Mouse (Mus musculus) liver, embryonic 13.5 days (tissue): ENCODE results near the gene Aox3. TPM values are rescaled to one million over a fixed set of nuclear protein-coding genes. Genes with fewer than 3 reads are reported as not detected.

ENCODE experiments used
- ATAC-seq: fragments of 200-750 bp; cut with Nextera tagmentation; 2 replicates; pipeline ENCODE4 v1.8.0; 2017; ENCODE audit warnings: low read depth, mild to moderate bottlenecking, moderate number of reproducible peaks, moderate library complexity
- DNase-seq: peaks from one replicate; pipeline ENCODE4 v3.0.0; 2022
- H3K27ac ChIP-seq: fragments of 300-500 bp; sonication (generic); 2 replicates; pipeline ENCODE4 v1.5.1; 2015; ENCODE audit warnings: moderate library complexity, mild to moderate bottlenecking, inconsistent platforms
- H3K27me3 ChIP-seq: fragments of 300-500 bp; sonication (generic); 2 replicates; pipeline ENCODE4 v1.6.1; 2015; ENCODE audit warnings: mild to moderate bottlenecking, inconsistent platforms
- H3K36me3 ChIP-seq: fragments of 300-500 bp; sonication (generic); 2 replicates; pipeline ENCODE4 v1.6.1; 2015; ENCODE audit warnings: mild to moderate bottlenecking, inconsistent platforms
- H3K4me1 ChIP-seq: fragments of 300-500 bp; sonication (generic); replicated peaks from 2 replicates; pipeline ENCODE4 v1.6.1; 2015; ENCODE audit warnings: inconsistent platforms
- H3K4me2 ChIP-seq: fragments of 300-500 bp; sonication (generic); 2 replicates; pipeline ENCODE4 v1.6.1; 2015; ENCODE audit warnings: inconsistent platforms, mild to moderate bottlenecking, moderate library complexity
- H3K4me3 ChIP-seq: fragments of 300-500 bp; sonication (generic); replicated peaks from 2 replicates; pipeline ENCODE4 v1.5.1; 2015; ENCODE audit warnings: mild to moderate bottlenecking, inconsistent platforms
- H3K9ac ChIP-seq: fragments of 300-500 bp; sonication (generic); 2 replicates; pipeline ENCODE4 v1.6.1; 2015; ENCODE audit warnings: mild to moderate bottlenecking, inconsistent platforms
- H3K9me3 ChIP-seq: fragments of 300-500 bp; sonication (generic); replicated peaks from 2 replicates; pipeline ENCODE4 v1.6.1; 2016; ENCODE audit warnings: inconsistent platforms
- WGBS: fragments of 180-500 bp; shearing (Covaris S2); methylation state at CpG from one replicate; pipeline ENCODE4 v1.1.7; 2015; ENCODE audit not compliant: insufficient replicate concordance; 5-methylcytosine and 5-hydroxymethylcytosine counted together
- polyA plus RNA-seq: library from polyadenylated mRNA; unstranded; fragments of >200 nt; fragmentation: Nextera tagmentation; extraction: Ambion mirVana; gene quantifications from 2 replicates; pipeline ENCODE4 v1.2.1, GENCODE M21; 2015

The Aox3 gene
- polyA plus RNA-seq, 1 experiment from 2014 or later = 0.16 TPM

GRCm38 (mm10) chr1:58107066-58107465 lies 5.9 kb upstream of the Aox3 start:
- Histone ChIP-seq H3K27ac (no peak overlapping the region), H3K27me3 (no peaks in the 10 kb centered on the region), H3K9ac (no peak overlapping the region), H3K36me3 (no peaks in the 10 kb centered on the region), H3K4me2 (no peak overlapping the region), H3K9me3 (no peaks in the 10 kb centered on the region), H3K4me3 (no peak overlapping the region), H3K4me1 (no peaks in the 10 kb centered on the region)
- 53% methylated on average over 2 of the region's 2 CpGs for WGBS
- no peak for ATAC-seq
- DNase-seq = no peak

- H3K27me3 ChIP-seq = no peaks in the 10 kb centered on the region
Measured at GRCm38 (mm10) chr1:58110241-58110640, 2.7 kb upstream of the Aox3 start.

GRCm38 (mm10) chr1:58111315-58111714 lies 1.6 kb upstream of the Aox3 start:
- Histone ChIP-seq H3K9ac (no peak overlapping the region), H3K27me3 (no peaks in the 10 kb centered on the region), H3K27ac (no peak overlapping the region), H3K4me1 (no peaks in the 10 kb centered on the region), H3K9me3 (no peaks in the 10 kb centered on the region), H3K4me2 (no peak overlapping the region), H3K4me3 (no peak overlapping the region), H3K36me3 (no peaks in the 10 kb centered on the region)
- DNase-seq = no peak
- ATAC-seq = no peak
- 71% methylated on average over 4 of the region's 4 CpGs for WGBS

More at GRCm38 (mm10) chr1:58110241-58110640, 2.7 kb upstream of the Aox3 start:
- WGBS = 75% methylated on average over 5 of the region's 5 CpGs
- ATAC-seq (no peak), DNase-seq (no peak)
- Histone ChIP-seq H3K36me3 (no peaks in the 10 kb centered on the region), H3K4me1 (no peaks in the 10 kb centered on the region), H3K9ac (no peak overlapping the region), H3K9me3 (no peaks in the 10 kb centered on the region), H3K4me3 (no peak overlapping the region), H3K27ac (no peak overlapping the region), H3K4me2 (no peak overlapping the region)

- no peak for ATAC-seq
- H3K4me3 ChIP-seq = no peak overlapping the region
- no peaks in the 10 kb centered on the region for H3K27me3 ChIP-seq
- no peak overlapping the region for H3K4me2 ChIP-seq
- H3K9ac ChIP-seq = no peak overlapping the region
- no peak for DNase-seq
- H3K9me3 ChIP-seq = no peaks in the 10 kb centered on the region
- H3K36me3 ChIP-seq = no peaks in the 10 kb centered on the region
- no peak overlapping the region for H3K27ac ChIP-seq
- H3K4me1 ChIP-seq = no peaks in the 10 kb centered on the region
Measured at GRCm38 (mm10) chr1:58113441-58113840, 511 bp downstream of the Aox3 start.

DNA sequence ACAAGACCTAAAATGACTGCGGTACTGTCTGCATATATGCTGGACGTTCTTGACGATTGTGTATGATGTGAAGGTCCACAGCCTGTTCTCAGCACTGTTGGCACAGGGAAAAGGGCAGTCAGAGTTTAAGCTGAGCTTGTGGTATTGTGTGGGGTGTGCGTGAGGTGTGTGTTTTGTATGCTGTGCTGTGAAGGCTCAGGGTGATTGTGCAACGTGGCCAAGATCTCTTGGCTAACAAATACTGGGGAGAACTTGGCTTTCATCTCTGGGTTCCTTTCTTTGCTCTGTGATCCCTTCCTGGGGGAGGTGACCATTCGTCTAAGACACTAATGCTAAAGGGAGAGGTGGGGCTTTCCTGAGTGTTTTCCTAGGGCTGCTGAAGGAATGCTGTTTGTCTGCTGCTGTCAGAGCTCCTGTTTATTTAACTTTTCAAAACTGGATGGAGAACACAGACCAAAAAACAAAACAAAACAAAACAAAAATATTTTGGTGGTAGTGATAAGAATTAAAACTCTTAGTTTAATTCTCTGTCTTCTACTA lies 1.2 kb downstream of the Aox3 start:
- Histone ChIP-seq H3K4me2 (no peak overlapping the region), H3K27me3 (no peaks in the 10 kb centered on the region), H3K9ac (no peak overlapping the region), H3K27ac (no peak overlapping the region), H3K9me3 (no peaks in the 10 kb centered on the region), H3K4me3 (no peak overlapping the region), H3K4me1 (no peaks in the 10 kb centered on the region), H3K36me3 (no peaks in the 10 kb centered on the region)
- 56% methylated on average over 6 of the region's 6 CpGs for WGBS
- no peak for DNase-seq
- no peak for ATAC-seq

DNA sequence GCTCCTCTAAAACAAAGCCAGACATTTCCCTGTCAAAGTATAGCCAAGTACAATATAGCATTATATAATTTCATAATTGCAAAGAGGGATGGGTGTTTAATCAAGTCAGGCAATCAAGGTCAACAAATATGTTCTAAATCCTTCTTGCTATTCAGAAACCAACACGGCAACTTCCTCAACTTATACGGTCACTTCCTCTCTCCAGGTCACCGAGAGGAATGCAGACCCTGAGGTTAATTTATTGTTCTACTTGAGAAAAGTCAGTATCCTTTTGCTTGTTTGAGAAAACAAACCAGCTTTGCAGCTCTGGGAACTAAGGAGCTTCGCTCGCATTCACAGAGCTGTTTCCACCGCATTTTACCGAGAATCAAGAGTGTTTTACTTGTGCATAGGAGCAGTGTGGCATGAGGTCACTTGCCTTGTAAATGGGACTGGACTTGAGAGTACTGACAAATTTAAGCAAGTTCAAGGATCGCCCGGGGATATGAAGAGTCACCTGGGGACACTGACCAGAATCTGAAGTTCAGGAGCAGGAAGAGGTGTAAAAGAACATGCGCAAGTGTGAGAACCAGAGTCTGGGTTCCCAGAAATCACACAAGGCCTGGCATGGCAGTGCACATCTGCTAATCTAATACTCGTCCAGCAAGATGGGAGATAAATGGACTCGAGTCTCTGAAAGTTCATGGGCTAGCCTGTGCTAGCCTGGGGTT lies 1.9 kb downstream of the Aox3 start:
- no peak overlapping the region for H3K4me3 ChIP-seq
- ATAC-seq = no peak
- H3K36me3 ChIP-seq = no peaks in the 10 kb centered on the region
- H3K9me3 ChIP-seq = no peaks in the 10 kb centered on the region
- WGBS = 47% methylated on average over 12 of the region's 12 CpGs
- H3K4me2 ChIP-seq = no peak overlapping the region
- no peaks in the 10 kb centered on the region for H3K4me1 ChIP-seq
- H3K27ac ChIP-seq = no peak overlapping the region
- no peaks in the 10 kb centered on the region for H3K27me3 ChIP-seq
- no peak overlapping the region for H3K9ac ChIP-seq
- no peak for DNase-seq

DNA sequence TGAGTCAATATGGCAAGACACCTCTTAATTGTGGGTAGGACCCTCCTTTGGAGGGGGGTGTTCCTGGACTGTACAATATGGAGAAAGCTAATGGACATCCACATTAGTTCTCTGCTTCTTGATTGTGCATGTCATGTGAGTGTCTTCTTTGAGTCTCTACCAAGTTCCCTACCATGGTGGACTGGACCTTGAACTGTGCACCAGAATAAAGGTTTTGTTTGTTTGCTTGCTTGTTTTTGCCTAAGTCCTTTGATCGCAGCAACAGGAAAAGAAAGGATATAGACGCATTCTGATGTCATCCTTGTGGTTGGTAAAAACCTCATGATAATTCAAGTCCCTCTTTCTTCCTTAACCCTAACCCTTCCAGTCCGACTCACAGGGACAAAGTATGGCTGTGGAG lies 5.3 kb downstream of the Aox3 start:
- Histone ChIP-seq H3K9me3 (no peaks in the 10 kb centered on the region), H3K27me3 (no peaks in the 10 kb centered on the region), H3K27ac (no peak overlapping the region), H3K4me2 (no peak overlapping the region), H3K36me3 (no peaks in the 10 kb centered on the region), H3K4me1 (no peaks in the 10 kb centered on the region), H3K9ac (no peak overlapping the region), H3K4me3 (no peak overlapping the region)
- 55% methylated on average over 3 of the region's 3 CpGs for WGBS
- ATAC-seq (no peak), DNase-seq (no peak)

DNA sequence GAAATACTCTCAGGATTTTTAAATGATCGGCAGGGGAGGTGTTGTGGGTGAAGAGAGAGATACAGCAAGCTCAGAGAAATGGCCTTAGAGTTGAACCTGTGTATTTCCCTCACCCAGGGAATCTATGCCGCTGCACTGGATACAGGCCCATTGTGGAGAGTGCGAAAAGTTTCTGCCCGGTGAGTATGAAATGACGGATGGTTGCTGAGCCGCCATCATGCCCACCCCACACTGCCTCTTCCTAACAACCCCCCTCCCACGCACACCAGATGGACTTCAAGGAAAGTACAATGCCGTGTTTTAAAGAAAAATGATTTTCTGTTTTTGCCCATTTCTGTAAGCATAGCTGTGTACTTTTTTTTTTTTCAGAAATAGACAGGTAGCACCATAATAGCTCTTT lies 12.0 kb downstream of the Aox3 start:
- Histone ChIP-seq H3K4me3 (no peak overlapping the region), H3K36me3 (no peaks in the 10 kb centered on the region), H3K27me3 (no peaks in the 10 kb centered on the region), H3K9ac (no peak overlapping the region), H3K27ac (no peak overlapping the region), H3K4me1 (no peaks in the 10 kb centered on the region), H3K9me3 (no peaks in the 10 kb centered on the region), H3K4me2 (no peak overlapping the region)
- no peak for DNase-seq
- 72% methylated on average over 8 of the region's 8 CpGs for WGBS
- ATAC-seq = no peak

DNA sequence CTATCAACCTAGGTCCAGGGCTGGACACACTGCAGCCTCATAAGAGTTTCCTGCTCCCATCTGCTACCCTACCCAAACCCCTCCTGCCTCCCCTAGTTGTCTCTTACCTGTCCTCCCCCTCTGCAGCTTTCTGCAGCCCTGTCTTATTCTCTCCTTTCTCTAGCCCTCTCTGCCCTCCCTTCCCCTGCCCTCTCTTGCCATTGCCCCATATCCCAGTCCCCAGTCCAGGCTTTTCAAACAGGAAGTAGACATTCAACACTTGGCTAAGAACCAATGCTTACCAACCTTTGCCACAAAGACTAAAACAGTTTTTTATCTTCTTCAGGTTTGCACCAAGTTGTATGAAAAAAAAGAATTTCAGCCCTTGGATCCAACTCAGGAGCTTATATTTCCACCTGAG lies 25.0 kb downstream of the Aox3 start:
- Histone ChIP-seq H3K4me3 (no peak overlapping the region), H3K27ac (no peak overlapping the region), H3K4me1 (no peaks in the 10 kb centered on the region), H3K9me3 (no peaks in the 10 kb centered on the region), H3K9ac (no peak overlapping the region), H3K27me3 (no peaks in the 10 kb centered on the region), H3K36me3 (no peaks in the 10 kb centered on the region), H3K4me2 (no peak overlapping the region)
- no peak for DNase-seq
- no peak for ATAC-seq

DNA sequence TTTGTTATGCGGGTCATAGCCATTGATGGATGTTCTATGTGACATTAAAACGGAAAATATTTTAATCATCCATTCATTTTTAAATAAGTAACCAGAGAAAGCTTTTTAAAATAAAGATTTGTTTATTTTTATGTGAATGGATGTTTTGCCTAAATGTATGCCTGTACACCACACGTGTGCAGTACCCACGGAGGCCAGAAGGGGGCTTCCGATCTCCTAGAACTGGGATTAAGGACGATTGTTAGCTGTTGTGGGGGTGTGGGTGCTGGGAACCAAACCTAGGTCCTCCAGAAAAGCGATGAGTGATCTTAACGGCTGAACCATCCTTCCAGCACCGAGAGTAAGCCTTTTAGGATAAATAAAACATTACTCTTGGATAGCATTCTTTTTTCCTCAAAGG lies 26.1 kb downstream of the Aox3 start:
- no peak for DNase-seq
- 73% methylated on average over 9 of the region's 9 CpGs for WGBS
- ATAC-seq = no peak

DNA sequence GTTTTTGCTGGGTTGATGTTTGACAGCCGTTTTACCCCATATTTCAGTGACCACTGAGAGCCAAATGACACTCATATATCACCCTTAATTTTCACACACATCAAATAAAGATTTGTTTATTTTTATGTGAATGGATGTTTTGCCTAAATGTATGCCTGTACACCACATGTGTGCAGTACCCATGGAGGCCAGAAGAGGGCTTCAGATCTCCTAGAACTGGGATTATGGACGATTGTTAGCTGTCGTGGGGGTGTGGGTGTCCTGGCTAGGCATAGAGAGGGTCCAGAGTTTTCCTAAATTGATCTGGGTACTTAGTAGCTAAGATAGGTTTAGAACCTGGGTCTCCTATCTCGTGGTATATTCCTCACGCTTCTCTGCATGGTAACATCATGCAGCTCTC lies 27.7 kb downstream of the Aox3 start:
- H3K9me3 ChIP-seq = no peaks in the 10 kb centered on the region
- H3K9ac ChIP-seq = no peak overlapping the region
- no peaks in the 10 kb centered on the region; the same call in 1 of the 2 replicates for H3K4me1 ChIP-seq
- DNase-seq = no peak
- no peak for ATAC-seq
- H3K36me3 ChIP-seq = no peaks in the 10 kb centered on the region
- H3K27ac ChIP-seq = no peak overlapping the region
- H3K4me2 ChIP-seq = no peak overlapping the region
- H3K4me3 ChIP-seq = no peak overlapping the region
- 65% methylated on average over 5 of the region's 5 CpGs for WGBS
- no peaks in the 10 kb centered on the region for H3K27me3 ChIP-seq

More for the DNA sequence above, 26.1 kb downstream of the Aox3 start:
- H3K4me1 ChIP-seq = no peaks in the 10 kb centered on the region
- H3K36me3 ChIP-seq = no peaks in the 10 kb centered on the region
- H3K4me3 ChIP-seq = no peak overlapping the region
- H3K27me3 ChIP-seq = no peaks in the 10 kb centered on the region
- H3K27ac ChIP-seq = no peak overlapping the region
- no peak overlapping the region for H3K9ac ChIP-seq
- no peak overlapping the region for H3K4me2 ChIP-seq
- H3K9me3 ChIP-seq = no peaks in the 10 kb centered on the region

DNA sequence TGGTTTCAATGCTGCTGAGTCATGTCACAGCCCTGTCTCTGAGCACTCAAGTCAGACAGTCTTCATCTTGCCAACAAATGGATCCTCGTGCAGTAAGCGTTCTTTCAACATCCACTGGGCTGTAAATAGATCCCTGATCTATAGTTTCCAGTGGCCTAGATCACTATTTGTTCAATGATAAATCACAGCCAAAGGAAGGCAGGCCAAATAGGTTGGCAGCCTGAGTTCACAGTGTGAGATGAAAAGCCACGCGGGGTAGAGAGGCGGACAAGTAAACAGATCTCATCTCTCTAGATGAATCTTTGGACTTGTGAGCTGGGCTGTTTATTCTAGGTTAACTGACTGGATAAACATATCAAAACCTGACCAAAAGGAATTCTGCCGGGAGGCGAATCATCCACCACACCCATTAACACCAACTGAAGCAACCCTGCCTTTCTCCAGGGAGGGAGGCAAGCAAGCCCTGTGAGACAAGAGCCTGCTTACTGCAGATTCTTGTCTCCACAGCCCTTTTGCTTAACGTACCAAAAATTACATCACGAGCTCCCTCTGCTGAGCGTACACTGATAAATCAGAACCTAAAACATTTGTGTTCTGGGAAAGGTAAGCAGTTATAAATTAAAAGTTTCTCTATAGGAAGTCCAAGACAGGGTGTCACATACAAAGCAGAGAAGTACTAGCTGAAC lies 31.6 kb downstream of the Aox3 start:
- Histone ChIP-seq H3K4me2 (no peak overlapping the region), H3K9ac (no peak overlapping the region), H3K9me3 (no peaks in the 10 kb centered on the region), H3K4me1 (no peaks in the 10 kb centered on the region; the same call in 1 of the 2 replicates), H3K27me3 (no peaks in the 10 kb centered on the region), H3K36me3 (no peaks in the 10 kb centered on the region), H3K27ac (no peak overlapping the region), H3K4me3 (no peak overlapping the region)
- 63% methylated on average over 10 of the region's 10 CpGs for WGBS
- ATAC-seq = peak; percentile 71
- DNase-seq = no peak
